Mouse (Mus musculus) heart, embryonic 11.5 days (tissue): ENCODE results near the gene Tex36. TPM values are rescaled to one million over a fixed set of nuclear protein-coding genes. Genes with fewer than 3 reads are reported as not detected.

Source experiments
- ATAC-seq: fragments of 200-750 bp; cut with Nextera tagmentation; replicated peaks from 2 replicates; pipeline ENCODE4 v1.8.0; 2017; ENCODE audit warnings: moderate library complexity; ENCODE audit not compliant: insufficient number of reproducible peaks, low FRiP score, low TSS enrichment
- H3K27ac ChIP-seq: fragments of 300-500 bp; sonication (generic); 2 replicates; pipeline ENCODE4 v1.5.1; 2014; ENCODE audit warnings: mild to moderate bottlenecking, low read depth, low read length
- H3K27me3 ChIP-seq: fragments of 300-500 bp; sonication (generic); 2 replicates; pipeline ENCODE4 v1.6.1; 2014; ENCODE audit warnings: mild to moderate bottlenecking, low read length, mixed read lengths; ENCODE audit not compliant: control insufficient read depth, insufficient read depth
- H3K36me3 ChIP-seq: fragments of 300-500 bp; sonication (generic); 2 replicates; pipeline ENCODE4 v1.6.1; 2014; ENCODE audit warnings: mild to moderate bottlenecking, low read length, moderate library complexity, mixed read lengths; ENCODE audit not compliant: control insufficient read depth, insufficient read depth
- H3K4me1 ChIP-seq: fragments of 300-500 bp; sonication (generic); 2 replicates; pipeline ENCODE4 v1.6.1; 2014; ENCODE audit warnings: low read length; ENCODE audit not compliant: control insufficient read depth, insufficient read depth
- H3K4me2 ChIP-seq: fragments of 300-500 bp; sonication (generic); 2 replicates; pipeline ENCODE4 v1.6.1; 2014; ENCODE audit warnings: mild to moderate bottlenecking, moderate library complexity
- H3K4me3 ChIP-seq: fragments of 300-500 bp; sonication (generic); 2 replicates; pipeline ENCODE4 v1.5.1; 2014; ENCODE audit warnings: low read depth, low read length
- H3K9ac ChIP-seq: fragments of 300-500 bp; sonication (generic); 2 replicates; pipeline ENCODE4 v1.6.1; 2014; ENCODE audit warnings: mild to moderate bottlenecking, low read depth, low read length, moderate library complexity
- H3K9me3 ChIP-seq: fragments of 300-500 bp; sonication (generic); replicated peaks from 2 replicates; pipeline ENCODE4 v1.6.1; 2016; ENCODE audit warnings: low read length; ENCODE audit not compliant: control insufficient read depth
- whole genome bisulfite sequencing: fragments of 180-500 bp; shearing (Covaris S2); extraction: QIAGEN DNeasy Blood & Tissue Kit; methylation state at CpG from one replicate; pipeline ENCODE4 v1.1.7; 2014; ENCODE audit not compliant: insufficient replicate concordance; 5-methylcytosine and 5-hydroxymethylcytosine counted together
- polyA plus RNA-seq: library from polyadenylated mRNA; unstranded; fragments of >200 nt; fragmentation: Nextera tagmentation; extraction: Ambion mirVana; gene quantifications from 2 replicates; pipeline ENCODE4 v1.2.1, GENCODE M21; 2014

Gene Tex36
- polyA plus RNA-seq, 1 experiment from 2014 or later, result not detected

DNA sequence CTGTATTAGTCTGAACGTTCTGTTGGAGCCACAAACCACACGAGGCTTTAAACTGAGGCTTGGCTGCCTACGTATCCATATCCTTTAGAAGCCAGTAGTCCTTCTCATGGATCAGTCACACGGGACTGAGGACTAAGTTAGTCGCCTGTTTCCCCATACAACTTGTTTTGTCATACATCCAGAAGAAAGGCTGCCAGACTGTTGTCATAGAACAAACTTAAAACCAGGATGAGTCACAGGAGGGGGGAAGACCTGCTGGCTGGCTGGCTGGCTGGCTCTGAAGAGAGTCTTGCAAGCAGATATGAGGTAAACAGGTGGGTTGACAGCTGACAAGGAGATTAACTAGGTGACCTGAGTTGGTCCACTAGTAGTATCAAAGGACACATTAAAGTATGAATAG lies 28.9 kb upstream of the Tex36 start:
- 76% methylated on average over 5 of the region's 5 CpGs for WGBS
- no peak overlapping the region for H3K4me3 ChIP-seq
- no peaks in the 10 kb centered on the region for H3K27me3 ChIP-seq
- ATAC-seq, result no peak
- no peak overlapping the region for H3K27ac ChIP-seq
- H3K4me1 ChIP-seq, result no peaks in the 10 kb centered on the region
- H3K9me3 ChIP-seq, result no peaks in the 10 kb centered on the region
- no peaks in the 10 kb centered on the region for H3K36me3 ChIP-seq
- no peak overlapping the region for H3K9ac ChIP-seq
- H3K4me2 ChIP-seq, result no peak overlapping the region

DNA sequence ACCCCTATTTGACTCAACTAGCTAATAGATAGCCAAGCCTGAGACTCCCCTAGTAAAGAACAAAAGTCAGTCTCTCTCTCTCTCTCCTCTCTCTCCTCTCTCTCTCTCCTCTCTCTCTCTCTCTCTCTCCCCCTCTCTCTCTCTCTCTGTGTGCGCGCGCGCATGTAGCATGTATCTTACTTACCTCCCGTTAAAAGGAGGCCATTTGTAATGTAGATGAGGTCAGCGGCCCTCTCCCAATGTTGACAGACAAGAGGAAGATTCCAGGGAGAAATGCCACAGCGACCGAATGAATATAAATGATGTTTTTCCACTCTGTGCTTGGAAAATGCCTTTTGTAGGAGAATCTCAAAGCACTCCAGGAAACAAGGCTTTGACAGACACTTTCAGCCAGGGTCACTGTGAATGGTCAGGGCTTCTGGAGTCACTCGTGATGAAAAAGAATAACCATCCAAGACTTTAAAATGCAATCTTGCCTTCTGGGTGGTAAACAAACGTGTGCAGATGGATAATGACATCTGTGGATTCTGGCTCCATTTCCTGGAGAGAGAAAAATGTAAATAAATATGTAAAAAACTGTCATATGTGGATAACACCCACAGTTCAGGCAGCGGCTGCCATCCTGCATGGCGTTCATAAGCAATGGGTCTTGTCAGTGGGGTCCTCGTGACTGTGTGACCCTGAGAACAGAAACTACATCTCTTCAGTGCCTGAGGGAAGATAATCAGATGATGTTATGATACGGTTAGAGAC lies 25.4 kb upstream of the Tex36 start:
- no peaks in the 10 kb centered on the region for H3K4me1 ChIP-seq
- H3K36me3 ChIP-seq, result no peaks in the 10 kb centered on the region
- H3K4me2 ChIP-seq, result no peak overlapping the region
- no peaks in the 10 kb centered on the region for H3K9me3 ChIP-seq
- no peak overlapping the region for H3K27ac ChIP-seq
- 59% methylated on average over 14 of the region's 14 CpGs for WGBS
- ATAC-seq, result no peak
- H3K9ac ChIP-seq, result no peak overlapping the region
- H3K4me3 ChIP-seq, result no peak overlapping the region
- H3K27me3 ChIP-seq, result no peaks in the 10 kb centered on the region

DNA sequence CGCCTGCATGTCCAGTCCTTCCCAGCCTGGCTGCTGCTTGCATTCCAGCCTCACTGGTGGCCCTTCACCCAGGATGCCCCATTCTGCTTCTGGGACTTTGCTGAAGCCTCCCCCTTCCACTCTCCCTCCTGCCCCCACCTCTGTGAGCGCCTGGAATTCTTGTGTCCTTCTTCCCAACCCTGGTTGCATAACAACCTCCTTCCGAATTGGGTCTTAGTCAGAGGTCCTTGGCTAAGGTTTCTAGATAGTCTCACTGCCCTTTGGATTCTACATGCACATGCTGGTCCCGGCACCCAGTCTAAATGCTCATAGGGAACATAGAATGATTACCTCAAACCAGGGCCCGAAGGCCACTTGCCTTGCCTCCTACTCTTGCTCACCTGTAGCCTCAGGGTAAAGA lies 21.3 kb upstream of the Tex36 start:
- ATAC-seq, result no peak
- H3K36me3 ChIP-seq, result no peaks in the 10 kb centered on the region
- no peak overlapping the region for H3K9ac ChIP-seq
- no peaks in the 10 kb centered on the region for H3K27me3 ChIP-seq
- WGBS, result 70% methylated on average over 5 of the region's 5 CpGs
- H3K27ac ChIP-seq, result no peak overlapping the region
- no peaks in the 10 kb centered on the region for H3K9me3 ChIP-seq
- no peak overlapping the region for H3K4me2 ChIP-seq
- no peaks in the 10 kb centered on the region for H3K4me1 ChIP-seq
- H3K4me3 ChIP-seq, result no peak overlapping the region

DNA sequence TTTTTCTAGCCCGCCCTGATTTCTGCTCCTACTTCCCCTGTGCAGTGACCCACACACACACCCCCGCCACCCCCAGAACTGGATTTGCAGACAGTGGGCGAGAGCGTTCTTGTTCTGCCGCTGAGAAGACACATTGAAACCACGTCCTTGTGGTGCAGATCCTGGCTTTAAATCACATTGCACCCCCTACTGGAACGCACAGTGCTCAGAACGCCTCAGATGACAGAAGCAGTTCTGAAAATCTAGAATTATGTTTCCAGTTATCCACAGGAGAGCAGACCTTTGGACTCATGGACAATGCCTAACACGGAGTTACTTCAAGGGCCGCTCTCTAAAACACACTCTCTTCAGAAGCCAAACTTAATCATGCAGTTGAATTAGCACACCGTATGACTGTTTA lies 18.8 kb upstream of the Tex36 start:
- WGBS, result 70% methylated on average over 11 of the region's 11 CpGs
- Histone ChIP-seq H3K27me3 (no peaks in the 10 kb centered on the region), H3K27ac (no peak overlapping the region), H3K4me2 (no peak overlapping the region), H3K9ac (no peak overlapping the region), H3K4me1 (no peaks in the 10 kb centered on the region), H3K36me3 (no peaks in the 10 kb centered on the region), H3K4me3 (no peak overlapping the region), H3K9me3 (no peaks in the 10 kb centered on the region)
- no peak for ATAC-seq

DNA sequence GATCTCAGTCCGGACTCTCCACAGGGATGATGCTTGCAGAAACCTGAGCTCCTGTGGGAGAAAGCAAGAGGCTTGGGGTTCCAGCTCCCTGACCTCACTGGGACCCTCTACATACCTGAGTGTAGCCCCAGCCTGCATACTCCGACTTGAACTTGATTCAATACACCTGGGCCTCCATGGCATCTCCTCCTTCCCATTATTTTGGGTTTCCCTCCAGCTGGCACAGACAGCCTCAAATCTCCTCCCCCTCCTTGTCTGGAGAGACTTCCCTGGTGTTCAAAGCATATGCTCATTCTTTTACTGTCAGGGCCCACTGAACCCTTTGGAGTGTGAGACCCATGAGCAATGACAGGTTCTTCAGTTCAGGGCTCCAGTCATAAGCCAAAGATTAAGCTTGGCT lies 11.0 kb upstream of the Tex36 start:
- Histone ChIP-seq H3K4me2 (no peak overlapping the region), H3K36me3 (no peaks in the 10 kb centered on the region), H3K4me1 (no peaks in the 10 kb centered on the region), H3K9me3 (no peaks in the 10 kb centered on the region), H3K27ac (no peak overlapping the region), H3K27me3 (no peaks in the 10 kb centered on the region), H3K4me3 (no peak overlapping the region), H3K9ac (no peak overlapping the region)
- no peak for ATAC-seq
- 80% methylated on average over 2 of the region's 2 CpGs for WGBS

DNA sequence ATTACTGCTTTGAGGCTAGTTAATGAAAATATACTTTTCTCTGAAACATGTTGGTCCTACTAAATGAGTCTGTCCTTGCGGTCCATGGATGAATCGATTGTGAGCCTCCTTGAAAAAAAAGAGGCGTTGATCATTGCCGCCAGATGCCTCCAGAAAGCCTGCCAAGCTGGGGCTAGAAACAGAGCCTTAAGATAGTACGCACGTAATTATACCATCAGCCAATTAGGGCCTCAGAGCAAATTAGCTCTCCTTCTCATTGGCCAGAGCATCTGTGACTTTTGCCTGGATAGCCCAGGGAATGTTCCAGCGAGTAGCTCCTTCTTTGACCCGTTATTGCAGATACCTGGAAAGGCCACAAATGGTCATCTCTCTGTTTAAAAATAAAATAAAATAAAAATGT lies 7.6 kb upstream of the Tex36 start:
- WGBS, result 73% methylated on average over 8 of the region's 8 CpGs
- Histone ChIP-seq H3K27ac (no peak overlapping the region), H3K4me3 (no peak overlapping the region), H3K9me3 (no peaks in the 10 kb centered on the region), H3K27me3 (no peaks in the 10 kb centered on the region), H3K4me1 (no peaks in the 10 kb centered on the region), H3K4me2 (no peak overlapping the region), H3K9ac (no peak overlapping the region), H3K36me3 (no peaks in the 10 kb centered on the region)
- no peak for ATAC-seq

DNA sequence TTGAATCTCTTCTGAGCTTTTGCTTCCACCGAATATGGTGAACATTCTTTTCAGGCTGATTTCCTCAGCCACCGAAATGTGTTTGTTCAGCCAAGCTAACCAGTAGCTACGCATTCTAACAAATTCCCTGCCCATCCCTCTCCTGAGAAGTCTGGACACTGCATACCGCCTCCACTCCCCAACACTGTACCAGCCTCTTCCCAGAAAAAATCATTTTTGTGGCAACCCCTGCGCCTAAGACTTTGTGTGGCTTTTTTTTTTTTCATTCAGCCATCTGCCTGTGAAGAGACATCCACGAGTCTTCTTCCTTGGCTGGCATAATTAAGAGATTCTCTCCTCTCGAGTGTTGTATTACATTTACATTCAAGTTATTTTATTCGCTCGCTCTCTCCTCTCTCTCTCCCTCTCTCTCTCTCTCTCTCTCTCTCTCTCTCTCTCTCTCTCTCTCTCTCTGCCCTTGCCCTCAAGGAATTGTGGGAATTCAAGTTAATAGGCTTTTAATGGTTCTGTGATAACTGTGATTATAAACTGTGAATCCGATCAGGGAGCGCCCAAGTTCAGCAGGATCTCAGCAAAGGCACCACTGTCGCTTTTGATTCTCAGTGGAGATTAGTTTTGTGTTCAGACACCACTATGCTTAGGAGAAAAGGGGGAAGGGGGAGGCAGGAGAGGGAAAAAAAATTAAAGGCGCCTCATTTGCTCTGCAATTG lies 6.8 kb upstream of the Tex36 start:
- no peaks in the 10 kb centered on the region for H3K36me3 ChIP-seq
- ATAC-seq, result no peak
- H3K27ac ChIP-seq, result no peak overlapping the region

DNA sequence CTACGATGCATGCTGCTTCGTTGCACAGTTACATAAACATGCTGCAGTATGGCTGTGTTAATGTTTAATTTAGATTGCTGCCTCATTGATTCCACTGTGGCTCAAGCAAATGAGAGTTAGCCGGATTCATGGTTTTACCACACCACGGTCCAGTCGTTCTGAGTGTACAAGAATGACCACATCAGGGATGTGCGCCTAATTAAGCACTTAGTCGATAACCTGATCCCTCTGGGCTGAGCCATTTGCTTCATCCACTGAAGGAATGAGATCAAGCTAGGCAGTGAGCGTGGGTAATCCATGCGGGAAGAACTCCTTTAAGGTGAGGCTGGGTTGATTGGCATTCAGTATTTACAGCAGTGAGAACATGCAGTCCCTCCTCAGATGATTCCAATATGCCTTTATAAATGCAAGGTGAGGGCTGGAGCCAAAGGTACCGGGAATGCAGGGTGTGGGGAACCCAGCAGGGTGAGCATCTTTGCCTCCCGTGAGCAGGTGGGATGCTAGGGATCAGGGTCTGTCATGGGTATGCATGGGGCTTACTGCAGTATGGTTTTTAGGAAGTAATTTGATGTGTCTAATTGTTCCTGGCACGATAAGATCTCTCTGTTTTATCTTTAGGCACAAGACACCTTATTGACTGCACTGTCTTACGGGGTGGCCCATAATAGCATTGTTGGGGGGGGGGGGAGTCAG lies 6.1 kb upstream of the Tex36 start:
- ATAC-seq, result no peak
- no peaks in the 10 kb centered on the region for H3K4me1 ChIP-seq
- no peak overlapping the region for H3K27ac ChIP-seq
- H3K36me3 ChIP-seq, result no peaks in the 10 kb centered on the region
- H3K4me2 ChIP-seq, result no peak overlapping the region
- WGBS, result 78% methylated on average over 13 of the region's 13 CpGs
- no peak overlapping the region for H3K4me3 ChIP-seq
- no peaks in the 10 kb centered on the region for H3K9me3 ChIP-seq
- H3K9ac ChIP-seq, result no peak overlapping the region
- H3K27me3 ChIP-seq, result no peaks in the 10 kb centered on the region

More for the DNA sequence above, 6.8 kb upstream of the Tex36 start:
- no peaks in the 10 kb centered on the region for H3K4me1 ChIP-seq
- H3K9me3 ChIP-seq, result no peaks in the 10 kb centered on the region
- WGBS, result 68% methylated on average over 13 of the region's 13 CpGs
- H3K4me2 ChIP-seq, result no peak overlapping the region
- H3K27me3 ChIP-seq, result no peaks in the 10 kb centered on the region
- no peak overlapping the region for H3K9ac ChIP-seq
- no peak overlapping the region for H3K4me3 ChIP-seq
